Comparison of ENCODE assay signal across 8 mouse cellular contexts in genomic region chr8:109436830-109437567, GRCm38 (mm10). TPM values are rescaled to one million over a fixed set of nuclear protein-coding genes. Genes with fewer than 3 reads are reported as not detected.
DNase-seq lines count a peak whose midpoint lies in the region; ATAC-seq and TF ChIP-seq lines count a peak whose summit lies in the region.

No protein-coding gene starts in this region.

- TF ChIP-seq POLR2A in cerebellum, adult 2 months (IDR thresholded peaks at IDR 0.05; ENCODE audit: borderline replicate concordance, insufficient read depth, low read length), result no peak

- H3K9me3 ChIP-seq in hindbrain, embryonic 12.5 days (replicated peaks), result no peaks in the 10 kb centered on the region
- H3K9me3 ChIP-seq in stomach, postnatal 0 days (ENCODE audit: control insufficient read depth, low read length), result no peaks in the 10 kb centered on the region

- no peaks in the 10 kb centered on the region for H3K27me3 ChIP-seq in cerebellum, adult 2 months (ENCODE audit: control insufficient read depth, insufficient read depth, low read length)
- H3K27me3 ChIP-seq in hindbrain, embryonic 12.5 days, result no peaks in the 10 kb centered on the region
- no peaks in the 10 kb centered on the region for H3K27me3 ChIP-seq in stomach, postnatal 0 days (ENCODE audit: control insufficient read depth, insufficient read depth, low read length)

- H3K4me1 ChIP-seq in cerebellum, adult 2 months (ENCODE audit: control insufficient read depth, insufficient read depth, low read length), result no peaks in the 10 kb centered on the region
- peaks cover 6% of the 10 kb centered on the region for H3K4me1 ChIP-seq in hindbrain, embryonic 12.5 days
- no peaks in the 10 kb centered on the region for H3K4me1 ChIP-seq in stomach, postnatal 0 days (replicated peaks; ENCODE audit: control insufficient read depth, insufficient read depth)

- no peak for TF ChIP-seq CTCF in cerebellum, adult 2 months (IDR thresholded peaks at IDR 0.05; ENCODE audit: borderline replicate concordance, insufficient read depth, low read depth, low read length)
- no peak for TF ChIP-seq CTCF in stomach, postnatal 0 days (IDR thresholded peaks at IDR 0.05; ENCODE audit: low read depth)

- no peak for TF ChIP-seq EP300 in stomach, postnatal 0 days (optimal IDR thresholded peaks at IDR 0.05)

- peak; percentile 17 for DNase-seq in cerebellum, adult 2 months
- DNase-seq in cerebellum, adult 11 months, result no peak
- peak; percentile 79 to 80 for DNase-seq in right cerebral cortex, postnatal 10 days (ENCODE audit: low spot score in 2 of 2)
- DNase-seq in right cerebral cortex, postnatal 36 days (ENCODE audit: low spot score in 2 of 2), result no peak
- DNase-seq in lung, postnatal 10 days, result peak; percentile 74
- DNase-seq in stomach, postnatal 0 days (ENCODE audit: low spot score), result peak; percentile 38
- DNase-seq in spleen, postnatal 36 days (ENCODE audit: low spot score in 2 of 2), result no peak

- peak overlapping the region; percentile 30 for H3K4me2 ChIP-seq in hindbrain, embryonic 12.5 days (replicated peaks)
- peak overlapping the region; percentile 21 for H3K4me2 ChIP-seq in stomach, postnatal 0 days (replicated peaks; ENCODE audit: low read depth)

- H3K4me3 ChIP-seq in cerebellum, adult 2 months (replicated peaks; ENCODE audit: insufficient read depth, low read depth, low read length), result peak overlapping the region; percentile 28
- no peak overlapping the region for H3K4me3 ChIP-seq in hindbrain, embryonic 12.5 days
- H3K4me3 ChIP-seq in stomach, postnatal 0 days (ENCODE audit: low read depth, low read length), result no peak overlapping the region; the same call in 1 of the 2 replicates

- no peaks in the 10 kb centered on the region for H3K36me3 ChIP-seq in hindbrain, embryonic 12.5 days
- no peaks in the 10 kb centered on the region for H3K36me3 ChIP-seq in stomach, postnatal 0 days (ENCODE audit: control insufficient read depth, insufficient read depth, low read length)

- 12% methylated on average over 19 of the region's 19 CpGs for WGBS in cerebellum, adult 2 months
- 26% methylated on average over 19 of the region's 19 CpGs for WGBS in hindbrain, embryonic 12.5 days
- WGBS in stomach, postnatal 0 days, result 47% methylated on average over 19 of the region's 19 CpGs

- peak overlapping the region; percentile 38; the same call in 1 of the 2 replicates for H3K9ac ChIP-seq in hindbrain, embryonic 12.5 days
- no peak overlapping the region for H3K9ac ChIP-seq in stomach, postnatal 0 days (ENCODE audit: low read length)

- ATAC-seq in hindbrain, embryonic 12.5 days (ENCODE audit: low FRiP score), result peak; percentile 87
- no peak for ATAC-seq in stomach, postnatal 0 days (ENCODE audit: low FRiP score, low TSS enrichment)

- H3K27ac ChIP-seq in cerebellum, adult 2 months (ENCODE audit: insufficient read depth, low read length), result no peak overlapping the region
- H3K27ac ChIP-seq in hindbrain, embryonic 12.5 days, result peak overlapping the region; percentile 82
- H3K27ac ChIP-seq in stomach, postnatal 0 days (replicated peaks), result no peak overlapping the region

RNA-seq across cellular contexts. Expression of gene Pmfbp1, which starts 56.8 kb away (rescaled TPM):
- polyA plus RNA-seq in cerebellum, adult 2 months (2012; rRNA removed), result 0.36 and 0.80 TPM in 2 replicates
- 2.9 and 3.3 TPM in 2 replicates for polyA plus RNA-seq in hindbrain, embryonic 12.5 days (2016; fragmentation: Nextera tagmentation; extraction: Ambion mirVana)
- 0.02 TPM in 1 of 2 replicates, not detected in the other for polyA plus RNA-seq in stomach, postnatal 0 days (2015; fragmentation: Nextera tagmentation; extraction: Ambion mirVana)

Comparison
In these comparisons a context has a peak if more than half of its experiments do, and no peak if none do; other contexts are left out.
1. DNase-seq: peak in cerebellum, adult 2 months (2 of 2), right cerebral cortex, postnatal 10 days (2 of 2), lung, postnatal 10 days (single experiment) and stomach, postnatal 0 days (single experiment); none in cerebellum, adult 11 months (single experiment), right cerebral cortex, postnatal 36 days (0 of 2) and spleen, postnatal 36 days (0 of 2).